Mouse (Mus musculus): ENCODE measurements around the gene Cenpv.

GRCm38 (mm10) chr11:62537590-62537989, 1.5 kb downstream of the Cenpv start:
- TF ChIP-seq POLR2A (IDR thresholded peaks at IDR 0.05; ENCODE audit: insufficient read length, low read depth) (no peak), MAX (IDR thresholded peaks at IDR 0.05; ENCODE audit: low read depth) (no peak), USF1 (IDR thresholded peaks at IDR 0.05; ENCODE audit: low read depth) (no peak), CEBPB (IDR thresholded peaks at IDR 0.05; ENCODE audit: insufficient read depth, poor library complexity, severe bottlenecking) (no peak), TCF12 (IDR thresholded peaks at IDR 0.05; ENCODE audit: insufficient read depth, poor library complexity, severe bottlenecking) (no peak), MYOD1 (IDR thresholded peaks at IDR 0.05; ENCODE audit: control insufficient read depth in 1 of 3, insufficient read length in 2 of 3, low read depth in 2 of 3) (no peak), TCF3 (IDR thresholded peaks at IDR 0.05; ENCODE audit: insufficient read length, low read depth) (no peak), E2F4 (IDR thresholded peaks at IDR 0.05; ENCODE audit: insufficient read depth) (no peak)
